Mouse (Mus musculus) lung, adult 2 months (tissue): ENCODE data around the gene Rasal1.

Experiments used
- CTCF ChIP-seq: fragments of 200-500 bp; IDR thresholded peaks from 2 replicates; pipeline ENCODE4 v1.5.1; 2011; ENCODE audit warnings: mild to moderate bottlenecking, low read length, control low read depth; ENCODE audit not compliant: insufficient read depth
- POLR2A ChIP-seq: fragments of 200-500 bp; IDR thresholded peaks from 2 replicates; pipeline ENCODE4 v1.6.1; 2011; ENCODE audit warnings: low read depth, mild to moderate bottlenecking, control low read depth, low read length, borderline replicate concordance; ENCODE audit errors: extremely low read depth

- TF ChIP-seq CTCF = no peak
- no peak for TF ChIP-seq POLR2A
Observed at GRCm38 (mm10) chr5:120721005-120721404, 72.4 kb downstream of the Rasal1 start.
